Mouse (Mus musculus) heart, postnatal 36 days (tissue): ENCODE results near the gene Rundc1. TPM values are rescaled to one million over a fixed set of nuclear protein-coding genes. Genes with fewer than 3 reads are reported as not detected.
"Not testable (repeated sequence)": the region's sequence is repeated elsewhere in the genome, so short reads cannot be mapped to it uniquely, and the experiment has no call there.

Experiments
- DNase-seq, 2 experiments: peaks; one replicate each; pipeline ENCODE4 v3.0.0; 2021 to 2022
- intact Hi-C: fragments of 180-260 bp; cut with DNase I; formaldehyde crosslinking; loops from one replicate; pipeline ENCODE4 v1.15.1; 2025
- total RNA-seq, 2 experiments: library from RNA; stranded (reverse); gene quantifications; 2 replicates each; pipeline ENCODE4 v1.2.3; 2021

The Rundc1 gene
- total RNA-seq, 2 experiments from 2014 or later = 12.2 to 12.4 TPM

DNA sequence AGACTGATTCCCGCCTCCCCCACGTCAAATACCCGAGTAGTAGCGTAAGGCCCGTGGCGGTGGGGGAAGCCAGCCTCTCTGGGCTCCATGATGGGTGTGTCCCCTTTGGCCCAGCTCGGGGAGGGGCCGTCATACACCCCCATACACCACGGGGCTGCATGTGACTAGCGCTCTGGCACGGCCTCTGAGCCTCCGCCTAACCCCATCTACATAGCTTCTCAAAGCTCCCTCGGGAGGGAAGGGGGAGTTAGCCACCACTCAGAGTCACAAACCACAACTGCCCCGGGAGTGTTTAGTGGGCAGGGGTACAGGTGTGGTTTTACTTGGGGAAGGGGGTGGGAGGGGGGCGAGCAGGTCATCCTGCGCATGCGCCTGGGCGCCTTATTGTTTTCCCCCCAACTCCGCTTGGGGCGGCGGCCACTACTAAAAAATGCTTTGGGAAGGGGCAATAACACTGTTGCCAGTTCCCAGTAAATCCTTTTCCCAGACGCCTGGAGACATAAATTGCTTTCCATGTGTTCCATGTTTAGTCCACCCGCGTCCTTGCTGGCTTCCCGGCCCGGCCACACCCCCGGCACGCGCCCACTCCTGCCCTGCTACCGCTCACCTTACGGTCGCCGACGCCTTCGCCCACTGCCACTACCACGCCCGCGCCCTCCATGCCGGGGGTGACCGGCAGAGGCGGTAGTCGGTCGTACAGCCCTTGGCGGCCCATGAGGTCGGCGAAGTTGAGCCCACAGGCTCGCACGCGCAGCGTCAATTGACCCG is 40.4 kb downstream of the Rundc1 start:
- DNase-seq = peak; percentile 66 to 79
- intact Hi-C loops = loop anchor here (5.0 kb wide), 1 partner anchor 87 kb away; the partner anchor contains the start of genes Brca1 and Nbr1

GRCm38 (mm10) chr11:101465869-101466551 is 41.1 kb downstream of the Rundc1 start, which contains the start of gene Vat1:
Gene Vat1, minus strand, starts transcription at chr11:101466230.
- intact Hi-C loops = loop anchor here (2.0 to 5.0 kb wide), 2 partner anchors 23 to 86 kb away; partner anchors contain the start of genes Brca1, Nbr1 and Rpl27
- peak; percentile 73 to 82 for DNase-seq

GRCm38 (mm10) chr11:101466552-101466950 is 41.7 kb downstream of the Rundc1 start:
- intact Hi-C loops = loop anchor here (2.0 to 5.0 kb wide), 2 partner anchors 24 to 86 kb away; partner anchors contain the start of genes Brca1, Nbr1 and Rpl27
- not testable (repeated sequence) for DNase-seq

DNA sequence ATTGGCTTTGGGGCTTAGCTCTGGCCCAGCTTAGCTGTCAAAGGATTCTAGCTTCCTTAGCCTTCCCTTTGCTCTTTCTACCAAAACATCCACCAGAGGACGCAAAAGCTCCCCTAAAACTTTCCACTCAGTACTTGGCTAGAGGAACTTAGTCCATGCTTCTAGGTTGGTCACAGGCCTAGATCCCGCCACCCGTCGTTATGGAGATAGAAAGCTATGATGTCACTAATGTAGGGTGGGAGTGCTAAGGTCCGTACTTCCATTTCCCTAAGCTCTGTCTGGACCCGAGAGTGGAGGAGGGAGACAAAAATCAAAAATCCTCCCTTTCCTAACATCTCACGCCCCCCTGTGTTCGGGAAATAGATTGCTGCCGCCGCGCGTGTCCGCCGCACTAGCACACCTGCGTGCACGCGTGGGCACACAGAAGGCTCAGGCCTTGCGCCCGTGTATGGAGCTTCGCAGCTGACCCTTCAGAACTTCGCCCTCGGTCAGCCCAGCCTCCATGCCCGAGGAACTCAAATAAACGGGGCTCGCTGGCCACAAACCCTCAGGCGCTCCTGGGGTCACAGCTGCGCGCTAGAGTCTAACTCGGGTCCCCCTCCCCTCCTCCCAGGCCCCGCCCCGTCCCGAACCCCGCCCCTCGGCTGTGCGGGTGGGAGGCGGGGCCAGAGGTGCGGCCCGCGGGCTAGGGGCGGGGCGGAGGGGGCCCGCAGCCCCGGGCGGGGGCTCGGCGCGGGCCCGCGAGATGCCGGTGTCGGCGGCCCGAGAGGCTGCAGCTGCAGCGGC is 42.8 kb downstream of the Rundc1 start:
- intact Hi-C loops = loop anchor here (2.0 to 5.0 kb wide), 2 partner anchors 25 to 85 kb away; partner anchors contain the start of genes Brca1, Nbr1 and Rpl27
- peak; percentile 68 to 71 for DNase-seq

DNA sequence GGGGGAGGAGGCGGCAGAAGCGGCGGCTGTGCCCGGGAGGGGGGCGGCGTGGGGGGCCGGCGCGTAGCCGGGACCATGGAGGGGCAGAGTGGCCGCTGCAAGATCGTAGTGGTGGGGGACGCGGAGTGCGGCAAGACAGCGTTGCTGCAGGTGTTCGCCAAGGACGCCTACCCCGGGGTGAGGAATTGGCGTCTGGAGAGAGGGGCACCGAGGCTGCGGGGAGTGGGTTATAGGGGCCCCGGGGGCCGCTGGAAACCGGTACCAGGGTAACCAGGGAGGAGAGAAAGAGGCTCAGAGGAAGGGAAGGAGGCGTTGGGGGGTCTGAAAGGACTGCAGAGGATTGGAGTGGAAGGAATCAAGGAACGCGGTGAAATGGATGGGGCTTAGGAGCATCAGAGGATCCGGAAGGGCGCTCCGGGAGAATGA is 43.4 kb downstream of the Rundc1 start:
- DNase-seq = peak in 1 of 2 experiments; percentile 30
- intact Hi-C loops = loop anchor here (5.0 kb wide), 1 partner anchor 84 kb away; the partner anchor contains the start of genes Brca1 and Nbr1

GRCm38 (mm10) chr11:101468731-101469130 is 43.8 kb downstream of the Rundc1 start:
- intact Hi-C loops = loop anchor here (5.0 kb wide), 1 partner anchor 84 kb away; the partner anchor contains the start of genes Brca1 and Nbr1
- DNase-seq = peak in 1 of 2 experiments; percentile 18

GRCm38 (mm10) chr11:101469155-101469554 is 44.3 kb downstream of the Rundc1 start:
- intact Hi-C loops = loop anchor here (5.0 kb wide), 1 partner anchor 83 kb away; the partner anchor contains the start of genes Brca1 and Nbr1
- DNase-seq = no peak

- intact Hi-C loops = no loop called here
- DNase-seq = no peak
Measured at GRCm38 (mm10) chr11:101470206-101470605, 45.3 kb downstream of the Rundc1 start.

- no peak for DNase-seq
Measured at GRCm38 (mm10) chr11:101471926-101472325, 47.0 kb downstream of the Rundc1 start.

DNA sequence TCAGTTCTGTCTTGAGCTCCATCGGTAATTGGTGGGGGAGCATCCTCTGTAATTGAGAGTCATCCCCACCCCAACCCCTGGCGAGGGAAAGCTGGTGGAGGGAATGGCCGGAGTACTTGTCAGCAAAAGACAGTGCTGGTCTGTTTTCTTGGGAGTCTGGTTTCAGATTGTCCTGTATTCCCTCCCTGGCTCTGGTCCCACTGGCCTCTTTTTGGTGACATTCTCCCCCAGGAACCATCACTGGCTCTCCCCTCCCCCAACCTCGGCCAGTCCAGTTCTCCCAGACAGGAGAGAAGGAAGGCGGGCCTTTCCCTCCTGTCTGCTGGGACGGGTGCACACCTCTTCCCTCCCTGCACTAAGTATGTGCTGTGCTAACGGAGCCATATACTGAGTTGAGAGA is 47.5 kb downstream of the Rundc1 start:
- no peak for DNase-seq
- intact Hi-C loops = no loop called here

More at GRCm38 (mm10) chr11:101471926-101472325, 47.0 kb downstream of the Rundc1 start:
- intact Hi-C loops = no loop called here

DNA sequence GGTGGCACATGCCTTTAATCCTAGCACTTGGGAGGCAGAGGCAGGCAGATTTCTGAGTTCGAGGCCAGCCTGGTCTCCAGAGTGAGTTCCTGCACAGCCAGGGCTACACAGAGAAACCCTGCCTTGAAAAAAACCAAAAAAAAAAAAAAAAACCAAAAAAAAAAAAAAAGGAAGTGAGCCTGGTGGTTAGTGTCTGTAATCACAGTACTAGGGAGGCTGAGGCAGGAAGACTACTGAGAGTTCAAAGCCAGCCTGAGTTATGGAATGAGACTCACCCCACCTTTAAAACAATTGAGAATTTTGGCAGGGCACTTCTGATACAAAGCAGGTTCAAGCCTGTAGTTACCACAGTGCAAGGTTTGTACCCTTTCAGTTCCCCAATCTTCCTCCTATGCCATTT is 48.8 kb downstream of the Rundc1 start:
- intact Hi-C loops, DNase-seq: not testable (repeated sequence)

GRCm38 (mm10) chr11:101474298-101474697 is 49.4 kb downstream of the Rundc1 start:
- DNase-seq = no peak
- intact Hi-C loops = no loop called here

DNA sequence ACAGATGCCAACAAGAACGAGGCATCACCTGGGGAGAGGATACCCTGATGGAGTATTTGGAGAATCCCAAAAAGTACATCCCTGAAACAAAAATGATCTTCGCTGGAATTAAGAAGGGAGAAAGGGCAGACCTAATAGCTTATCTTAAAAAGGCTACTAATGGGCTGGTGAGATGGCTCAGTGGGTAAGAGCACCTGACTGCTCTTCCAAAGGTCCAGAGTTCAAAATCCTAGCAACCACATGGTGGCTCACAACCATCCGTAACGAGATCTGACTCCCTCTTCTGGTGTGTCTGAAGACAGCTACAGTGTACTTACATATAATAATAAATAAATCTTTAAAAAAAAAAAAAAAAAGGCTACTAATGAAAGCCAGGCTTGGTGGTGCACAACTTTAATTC is 51.5 kb downstream of the Rundc1 start:
- DNase-seq, intact Hi-C loops: not testable (repeated sequence)

- intact Hi-C loops = no loop called here
- DNase-seq = no peak
Measured at GRCm38 (mm10) chr11:101477194-101477551, 52.3 kb downstream of the Rundc1 start.

GRCm38 (mm10) chr11:101477552-101478211 is 52.8 kb downstream of the Rundc1 start:
- intact Hi-C loops = no loop called here
- no peak for DNase-seq

GRCm38 (mm10) chr11:101479171-101479635 is 54.3 kb downstream of the Rundc1 start:
- DNase-seq = no peak
- intact Hi-C loops = no loop called here

DNA sequence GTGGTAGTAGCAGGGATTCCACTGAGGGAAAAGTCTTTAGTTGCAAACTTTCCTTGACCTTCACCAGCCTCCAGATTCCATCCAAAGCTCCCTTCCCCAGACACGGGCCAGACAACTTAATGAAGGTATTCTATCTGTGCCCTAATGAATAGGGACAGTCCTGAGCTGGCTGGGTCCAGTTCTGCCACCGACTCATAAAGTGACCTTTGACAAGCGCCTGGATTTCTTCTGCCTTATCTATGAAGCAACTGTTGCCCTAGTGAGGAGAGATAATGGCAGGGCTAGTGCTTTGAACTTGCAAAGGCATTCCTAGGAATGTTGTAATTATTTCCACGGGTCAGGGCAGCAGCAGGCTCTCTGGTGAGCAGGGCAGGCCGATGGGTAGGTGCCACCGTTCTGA is 56.0 kb downstream of the Rundc1 start:
- intact Hi-C loops = no loop called here
- no peak for DNase-seq

GRCm38 (mm10) chr11:101483804-101484203 is 58.9 kb downstream of the Rundc1 start:
- DNase-seq = no peak
- intact Hi-C loops = no loop called here

DNA sequence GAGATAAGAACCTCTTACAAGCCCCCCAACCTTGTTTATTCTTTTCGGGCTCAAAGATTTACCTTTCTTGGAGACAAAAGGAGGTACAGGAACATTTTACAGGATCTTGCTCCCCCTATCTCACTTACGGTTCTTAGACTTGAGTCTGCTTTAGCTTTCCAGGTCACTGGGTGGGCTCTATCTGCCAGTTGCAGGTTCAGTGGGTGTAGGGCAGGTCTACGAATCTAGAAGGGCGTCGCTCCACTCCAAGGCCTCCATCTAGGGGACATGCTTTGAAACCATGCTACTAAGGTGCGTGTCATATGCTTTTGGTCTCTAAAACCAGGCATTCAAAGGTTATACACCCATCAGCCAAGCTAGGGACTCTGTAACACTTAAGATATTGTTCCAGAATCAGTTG is 59.4 kb downstream of the Rundc1 start:
- DNase-seq = no peak
- intact Hi-C loops = no loop called here

- intact Hi-C loops = no loop called here
- no peak for DNase-seq
Measured at GRCm38 (mm10) chr11:101484814-101485213, 59.9 kb downstream of the Rundc1 start.
